Mouse (Mus musculus) brain, embryonic 14.5 days (tissue): ENCODE data around the gene Mrgprg. TPM values are rescaled to one million over a fixed set of nuclear protein-coding genes. Genes with fewer than 3 reads are reported as not detected.

ENCODE experiments used
- DNase-seq: peaks from one replicate; pipeline ENCODE4 v3.0.0-alpha.2; 2011; ENCODE audit warnings: low read depth
- CTCF ChIP-seq: fragments of 200-500 bp; IDR thresholded peaks from 2 replicates; pipeline ENCODE4 v1.5.1; 2012; ENCODE audit warnings: inconsistent platforms, mild to moderate bottlenecking, moderate library complexity, borderline replicate concordance; ENCODE audit not compliant: insufficient read depth, insufficient read length; ENCODE audit errors: extremely low read depth
- POLR2A ChIP-seq: fragments of 200-500 bp; IDR thresholded peaks from 2 replicates; pipeline ENCODE4 v1.6.1; 2012; ENCODE audit warnings: mild to moderate bottlenecking, inconsistent platforms, borderline replicate concordance; ENCODE audit not compliant: poor library complexity, insufficient read depth, insufficient read length, severe bottlenecking; ENCODE audit errors: extremely low read depth
- polyA plus RNA-seq: library from polyadenylated mRNA; depleted of rRNA; stranded (reverse); fragments of >200 nt; gene quantifications from 2 replicates; pipeline ENCODE4 v1.2.3, GENCODE M21; 2012; rRNA removed

The Mrgprg gene
- not detected in 2 replicates for polyA plus RNA-seq

GRCm38 (mm10) chr7:143766893-143767292, at the start of gene Mrgprg:
Gene Mrgprg, minus strand, starts transcription at chr7:143766993.
- no peak for TF ChIP-seq CTCF
- TF ChIP-seq POLR2A: no peak
- no peak for DNase-seq

DNA sequence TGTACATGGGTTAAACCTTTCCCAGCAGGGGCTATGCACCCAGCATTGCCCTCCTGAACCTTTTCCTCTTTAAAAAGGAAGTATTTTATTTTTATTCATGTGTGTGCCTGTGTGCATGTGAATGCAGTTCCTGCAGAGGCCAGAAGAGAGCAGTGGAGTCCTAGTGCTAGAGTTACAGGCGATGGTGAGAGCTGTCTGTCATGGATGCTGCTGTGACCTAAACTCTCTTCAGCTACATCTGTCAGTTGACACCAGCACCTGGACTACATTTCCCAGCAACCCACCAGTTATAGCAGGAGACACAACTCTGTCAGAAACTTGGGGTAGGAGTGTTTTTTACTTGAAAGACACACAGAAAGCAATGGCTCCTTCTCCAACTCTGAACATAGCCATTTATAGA, 42.1 kb upstream of the Mrgprg start:
- peak; percentile 46; the same call in 1 of the 2 replicates for TF ChIP-seq CTCF
- no peak for TF ChIP-seq POLR2A
- peak; percentile 15 for DNase-seq

DNA sequence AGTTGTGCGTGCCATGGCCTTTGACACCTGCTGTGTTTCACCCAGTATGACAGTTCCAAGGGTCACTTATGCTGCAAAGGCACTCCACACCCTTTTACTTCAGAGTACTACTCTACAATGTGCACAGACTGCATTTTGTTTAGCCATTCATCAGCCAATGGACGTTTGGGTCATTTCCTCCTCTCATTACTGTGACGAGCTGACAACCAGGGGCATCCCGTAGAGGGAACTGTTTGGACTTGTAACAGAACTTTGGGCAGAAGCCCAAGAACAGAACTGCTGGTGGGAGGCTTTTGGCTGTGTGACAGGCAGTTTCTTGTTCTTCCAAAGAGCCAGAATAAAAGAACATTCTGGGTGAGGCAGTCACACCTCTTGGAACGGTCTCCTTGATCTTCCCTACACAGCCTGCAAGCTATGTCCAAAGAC, 38.4 kb upstream of the Mrgprg start:
- DNase-seq: peak; percentile 73
- TF ChIP-seq POLR2A (no peak), CTCF (no peak)

GRCm38 (mm10) chr7:143801195-143802065, 34.6 kb upstream of the Mrgprg start:
- no peak for TF ChIP-seq POLR2A
- TF ChIP-seq CTCF: no peak
- DNase-seq: no peak

DNA sequence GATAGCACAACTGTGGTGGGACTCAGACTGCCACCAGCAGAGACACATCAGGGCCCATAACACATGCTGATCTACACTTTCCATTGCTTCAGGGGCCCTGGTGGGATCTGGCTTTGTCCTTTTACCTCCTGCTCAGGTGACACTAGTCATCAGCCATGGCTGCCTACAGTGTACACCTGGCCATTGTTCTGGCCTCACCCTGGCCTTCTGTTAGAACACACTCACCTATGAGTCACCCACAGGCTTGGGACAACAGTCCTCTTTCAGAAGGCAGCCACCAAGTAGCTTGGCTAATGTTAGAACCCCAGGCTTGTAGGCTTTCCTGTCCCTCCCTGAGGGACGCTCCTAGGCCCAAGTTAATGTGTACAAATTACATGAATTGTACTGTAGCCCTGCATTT, 34.0 kb upstream of the Mrgprg start:
- DNase-seq: no peak
- TF ChIP-seq POLR2A: no peak
- no peak for TF ChIP-seq CTCF

- DNase-seq: no peak
- TF ChIP-seq CTCF: no peak
These were observed 32.0 kb upstream of the Mrgprg start for GRCm38 (mm10) chr7:143798783-143799182.

- peak; percentile 20 for DNase-seq
- no peak for TF ChIP-seq POLR2A
- TF ChIP-seq CTCF: peak; percentile 54; the same call in 1 of the 2 replicates
These were observed 26.3 kb upstream of the Mrgprg start for GRCm38 (mm10) chr7:143793121-143793520.

GRCm38 (mm10) chr7:143792336-143792985, 25.7 kb upstream of the Mrgprg start:
- no peak for DNase-seq

GRCm38 (mm10) chr7:143783996-143784829, 17.4 kb upstream of the Mrgprg start, which contains the start of gene Mrgpre:
Gene Mrgpre, minus strand, starts transcription at chr7:143784500.
- TF ChIP-seq POLR2A (peak; percentile 27; the same call in 1 of the 2 replicates), CTCF (no peak)
- DNase-seq: peak; percentile 86

More at GRCm38 (mm10) chr7:143792336-143792985, 25.7 kb upstream of the Mrgprg start:
- no peak for TF ChIP-seq CTCF
- TF ChIP-seq POLR2A: no peak

- DNase-seq: no peak
- TF ChIP-seq CTCF: no peak
- no peak for TF ChIP-seq POLR2A
These were observed 16.7 kb upstream of the Mrgprg start for GRCm38 (mm10) chr7:143783378-143783995.
